Mouse (Mus musculus) CH12.LX (cell line): ENCODE results near the gene Tfdp1. TPM values are rescaled to one million over a fixed set of nuclear protein-coding genes. Genes with fewer than 3 reads are reported as not detected.

Source experiments
- DNase-seq: peaks from one replicate; pipeline ENCODE4 v3.0.0-alpha.2; 2013; ENCODE audit errors: extremely low read depth
- H3K27ac ChIP-seq: 2 replicates; pipeline ENCODE4 v1.5.1; 2012; ENCODE audit warnings: low read depth, mild to moderate bottlenecking, control low read depth, moderate library complexity; ENCODE audit not compliant: insufficient read depth
- H3K27me3 ChIP-seq: replicated peaks from 2 replicates; pipeline ENCODE3; 2012; ENCODE audit warnings: inconsistent platforms
- H3K36me3 ChIP-seq, 2 experiments: replicated peaks in 1 of 2; 2 replicates each; pipeline versions ENCODE3 to v1.6.1; 2012; ENCODE audit warnings: inconsistent platforms in 1 of 2, low read length in 1 of 2, mild to moderate bottlenecking in 1 of 2, mixed read lengths in 1 of 2, moderate library complexity in 1 of 2; ENCODE audit not compliant: control insufficient read depth in 1 of 2, insufficient read depth in 1 of 2
- H3K4me1 ChIP-seq, 2 experiments: 2 replicates each; pipeline ENCODE4 v1.6.1; 2012; ENCODE audit warnings: inconsistent platforms in 1 of 2, moderate library complexity in 1 of 2; ENCODE audit not compliant: insufficient read depth in 2 of 2, control insufficient read depth in 1 of 2
- H3K4me2 ChIP-seq: 2 replicates; pipeline ENCODE4 v1.6.1; 2012; ENCODE audit warnings: low read depth, mild to moderate bottlenecking, control low read depth; ENCODE audit not compliant: poor library complexity, insufficient read depth, severe bottlenecking
- H3K4me3 ChIP-seq, 3 experiments: fragments of 150-350 bp in 1 of 3; sonication (generic) in 1 of 3; replicated peaks in 1 of 3; 2 replicates each; pipeline versions ENCODE3 to v1.5.1; 2011 to 2012; ENCODE audit warnings: low read depth in 2 of 3, low read length in 2 of 3, mild to moderate bottlenecking in 2 of 3, moderate library complexity in 2 of 3, control low read depth in 1 of 3, improper control_type of control experiment in 1 of 3, inconsistent platforms in 1 of 3, mixed read lengths in 1 of 3; ENCODE audit not compliant: poor library complexity in 1 of 3
- H3K79me2 ChIP-seq: replicated peaks from 2 replicates; pipeline ENCODE4 v1.6.1; 2012; ENCODE audit warnings: mild to moderate bottlenecking, moderate library complexity; ENCODE audit not compliant: control insufficient read depth, poor library complexity, insufficient read depth, severe bottlenecking; ENCODE audit errors: extremely low read depth
- H3K9ac ChIP-seq: 2 replicates; pipeline ENCODE4 v1.6.1; 2012; ENCODE audit warnings: low read depth, mild to moderate bottlenecking, control low read depth, moderate library complexity; ENCODE audit not compliant: insufficient read depth
- H3K9me3 ChIP-seq: replicated peaks from 2 replicates; pipeline ENCODE3; 2012; ENCODE audit warnings: low read length, inconsistent platforms, mixed read lengths
- BHLHE40 ChIP-seq: IDR thresholded peaks from 2 replicates; pipeline ENCODE4 v1.6.1; 2011; ENCODE audit warnings: mild to moderate bottlenecking, low read depth, low read length, improper control_type of control experiment
- CTCF ChIP-seq, 2 experiments: IDR thresholded peaks in 1 of 2; conservative IDR thresholded peaks in 1 of 2; 2 replicates each; pipeline ENCODE4 v1.5.1; 2011 to 2012; ENCODE audit warnings: low read depth in 2 of 2, low read length in 2 of 2, improper control_type of control experiment in 1 of 2, inconsistent platforms in 1 of 2, mild to moderate bottlenecking in 1 of 2, moderate library complexity in 1 of 2
- E2F4 ChIP-seq: IDR thresholded peaks from 2 replicates; pipeline ENCODE4 v1.6.1; 2011; ENCODE audit warnings: low read depth, low read length, improper control_type of control experiment; ENCODE audit not compliant: insufficient replicate concordance
- ELF1 ChIP-seq: IDR thresholded peaks from 2 replicates; pipeline ENCODE4 v1.6.1; 2014; ENCODE audit warnings: low read depth, mild to moderate bottlenecking, inconsistent platforms, low read length, improper control_type of control experiment
- HCFC1 ChIP-seq: IDR thresholded peaks from 2 replicates; pipeline ENCODE4 v1.6.1; 2012; ENCODE audit warnings: low read depth, mild to moderate bottlenecking, inconsistent platforms, low read length, improper control_type of control experiment
- JUND ChIP-seq: conservative IDR thresholded peaks from 2 replicates; pipeline ENCODE4 v1.6.1; 2011; ENCODE audit warnings: low read depth, low read length, improper control_type of control experiment
- KAT2A ChIP-seq: IDR thresholded peaks from 2 replicates; pipeline ENCODE4 v1.6.1; 2012; ENCODE audit warnings: low read length, improper control_type of control experiment, inconsistent platforms; ENCODE audit not compliant: insufficient replicate concordance
- MAX ChIP-seq: IDR thresholded peaks from 2 replicates; pipeline ENCODE4 v1.6.1; 2011; ENCODE audit warnings: low read length, improper control_type of control experiment
- MAZ ChIP-seq: IDR thresholded peaks from 2 replicates; pipeline ENCODE4 v1.6.1; 2012; ENCODE audit warnings: low read depth, mild to moderate bottlenecking, inconsistent platforms, low read length, improper control_type of control experiment, moderate library complexity
- MEF2A ChIP-seq: IDR thresholded peaks from 2 replicates; pipeline ENCODE4 v1.6.1; 2014; ENCODE audit warnings: low read depth, mild to moderate bottlenecking, inconsistent platforms, low read length, improper control_type of control experiment, borderline replicate concordance
- NELFE ChIP-seq: IDR thresholded peaks from 2 replicates; pipeline ENCODE4 v1.6.1; 2011; ENCODE audit warnings: low read depth, low read length, improper control_type of control experiment
- POLR2A ChIP-seq: IDR thresholded peaks from 2 replicates; pipeline ENCODE4 v1.6.1; 2011; ENCODE audit warnings: low read depth, mild to moderate bottlenecking, improper control_type of control experiment, low read length
- RAD21 ChIP-seq: IDR thresholded peaks from 2 replicates; pipeline ENCODE4 v1.6.1; 2011; ENCODE audit warnings: low read depth, mild to moderate bottlenecking, low read length, improper control_type of control experiment, moderate library complexity
- SIN3A ChIP-seq: IDR thresholded peaks from 2 replicates; pipeline ENCODE4 v1.6.1; 2012; ENCODE audit warnings: low read length, improper control_type of control experiment, inconsistent platforms
- SMC3 ChIP-seq: IDR thresholded peaks from 2 replicates; pipeline ENCODE4 v1.6.1; 2011; ENCODE audit warnings: low read depth, low read length, improper control_type of control experiment
- TCF12 ChIP-seq: IDR thresholded peaks from 2 replicates; pipeline ENCODE4 v1.6.1; 2014; ENCODE audit warnings: low read depth, mild to moderate bottlenecking, inconsistent platforms, low read length, improper control_type of control experiment
- UBTF ChIP-seq: IDR thresholded peaks from 2 replicates; pipeline ENCODE4 v1.6.1; 2012; ENCODE audit warnings: low read depth, mild to moderate bottlenecking, inconsistent platforms, low read length, improper control_type of control experiment, moderate library complexity
- dilution Hi-C: fragments of 300-500 bp; cut with MboI; formaldehyde crosslinking; loops from 2 replicates; pipeline ENCODE4 v1.14.3; 2020; ENCODE audit warnings: low sequenced_read_pairs; ENCODE audit not compliant: extremely low pct_unique_long_range_greater_than_20kb, extremely low pct_ligation_motif_present
- in situ Hi-C: fragments of 300-500 bp; cut with MboI; formaldehyde crosslinking; loops from 3 replicates; pipeline ENCODE4 v1.14.3; 2019; ENCODE audit warnings: low sequenced_read_pairs, low pct_ligation_motif_present, low pct_unique_long_range_greater_than_20kb, mixed read lengths
- polyA plus RNA-seq: library from polyadenylated mRNA; unstranded; fragments of >175 nt; gene quantifications from 2 replicates; pipeline ENCODE4 v1.2.1, GENCODE M21; 2012; ENCODE audit warnings: low read depth; ENCODE audit not compliant: insufficient read length
- total RNA-seq, 2 experiments: library from RNA; depleted of rRNA; stranded (reverse); fragments of 300-350 nt in 1 of 2; fragments of >200 nt in 1 of 2; gene quantifications; 2 replicates each; pipeline ENCODE4 v1.2.3; 2012 to 2014

Gene Tfdp1
- total and polyA plus RNA-seq, 3 experiments = 189 to 338 (median 301) TPM

GRCm38 (mm10) chr8:13403517-13403916 lies 65.0 kb downstream of the Tfdp1 start:
- H3K4me2 ChIP-seq = no peak overlapping the region
- H3K9me3 ChIP-seq = no peaks in the 10 kb centered on the region
- peaks cover 35% of the 10 kb centered on the region for H3K27me3 ChIP-seq
- dilution Hi-C loops (no loop called here), in situ Hi-C loops (no loop called here)
- no peak for DNase-seq
- H3K9ac ChIP-seq = no peak overlapping the region
- no peak overlapping the region for H3K27ac ChIP-seq
- no peaks in the 10 kb centered on the region for H3K4me1 ChIP-seq
- H3K79me2 ChIP-seq = no peaks in the 10 kb centered on the region
- no peak overlapping the region for H3K4me3 ChIP-seq
- TF ChIP-seq CTCF (conservative IDR thresholded peaks at IDR 0.05 in 1 of 2, IDR thresholded peaks at IDR 0.05 in 1 of 2; ENCODE audit: low read depth in 2 of 2, low read length in 2 of 2) = no peak
- TF ChIP-seq MAZ = no peak
- no peak for TF ChIP-seq UBTF
- no peak for TF ChIP-seq ELF1
- TF ChIP-seq POLR2A = no peak
- no peak for TF ChIP-seq HCFC1
- TF ChIP-seq SMC3 = no peak
- no peak for TF ChIP-seq TCF12
- no peak for TF ChIP-seq SIN3A
- no peak for TF ChIP-seq KAT2A
- TF ChIP-seq JUND = no peak
- no peak for TF ChIP-seq MAX
- no peak for TF ChIP-seq MEF2A
- TF ChIP-seq RAD21 = no peak
- no peak for TF ChIP-seq E2F4
- no peak for TF ChIP-seq BHLHE40
- H3K36me3 ChIP-seq = no peaks in the 10 kb centered on the region

GRCm38 (mm10) chr8:13404666-13405131 lies 66.1 kb downstream of the Tfdp1 start, which contains the start of gene Grk1:
Gene Grk1 (plus strand): TSS chr8:13405081.
- TF ChIP-seq KAT2A (no peak), NELFE (no peak), RAD21 (no peak)
- Histone ChIP-seq H3K9ac (no peak within 1 kb of the TSS), H3K4me1 (no peaks in the 10 kb centered on the region), H3K4me3 (no peak within 1 kb of the TSS), H3K27ac (no peak within 1 kb of the TSS), H3K27me3 (peaks cover 35% of the 10 kb centered on the region), H3K4me2 (no peak within 1 kb of the TSS), H3K36me3 (no peaks in the 10 kb centered on the region), H3K79me2 (no peaks in the 10 kb centered on the region), H3K9me3 (no peaks in the 10 kb centered on the region)
- dilution Hi-C loops (no loop called here), in situ Hi-C loops (no loop called here)
- no peak for DNase-seq
